Mouse (Mus musculus) brain, embryonic 14.5 days (tissue): ENCODE measurements around the gene Prr5l. TPM values are rescaled to one million over a fixed set of nuclear protein-coding genes. Genes with fewer than 3 reads are reported as not detected.

Experiments used
- DNase-seq: peaks from one replicate; pipeline ENCODE4 v3.0.0-alpha.2; 2011; ENCODE audit warnings: low read depth
- CTCF ChIP-seq: fragments of 200-500 bp; IDR thresholded peaks from 2 replicates; pipeline ENCODE4 v1.5.1; 2012; ENCODE audit warnings: inconsistent platforms, mild to moderate bottlenecking, moderate library complexity, borderline replicate concordance; ENCODE audit not compliant: insufficient read depth, insufficient read length; ENCODE audit errors: extremely low read depth
- POLR2A ChIP-seq: fragments of 200-500 bp; IDR thresholded peaks from 2 replicates; pipeline ENCODE4 v1.6.1; 2012; ENCODE audit warnings: mild to moderate bottlenecking, inconsistent platforms, borderline replicate concordance; ENCODE audit not compliant: poor library complexity, insufficient read depth, insufficient read length, severe bottlenecking; ENCODE audit errors: extremely low read depth
- polyA plus RNA-seq: library from polyadenylated mRNA; depleted of rRNA; stranded (reverse); fragments of >200 nt; gene quantifications from 2 replicates; pipeline ENCODE4 v1.2.3, GENCODE M21; 2012

Prr5l gene
- polyA plus RNA-seq, 1 experiment = 4.7 TPM

GRCm38 (mm10) chr2:101813581-101814271, 69.1 kb downstream of the Prr5l start:
- DNase-seq = no peak
- TF ChIP-seq CTCF = no peak
- TF ChIP-seq POLR2A = no peak

- DNase-seq = no peak
- no peak for TF ChIP-seq CTCF
- TF ChIP-seq POLR2A = no peak
Observed at GRCm38 (mm10) chr2:101811925-101812324, 70.9 kb downstream of the Prr5l start.

GRCm38 (mm10) chr2:101810774-101811173, 72.1 kb downstream of the Prr5l start:
- no peak for TF ChIP-seq POLR2A
- TF ChIP-seq CTCF = no peak
- DNase-seq = no peak

GRCm38 (mm10) chr2:101809640-101810305, 73.1 kb downstream of the Prr5l start:
- no peak for TF ChIP-seq POLR2A
- TF ChIP-seq CTCF = no peak
- DNase-seq = no peak

- TF ChIP-seq POLR2A (no peak), CTCF (no peak)
Observed at GRCm38 (mm10) chr2:101807756-101808155, 75.1 kb downstream of the Prr5l start.

GRCm38 (mm10) chr2:101802240-101802639, 80.6 kb downstream of the Prr5l start:
- no peak for DNase-seq
- TF ChIP-seq CTCF (no peak), POLR2A (no peak)

More at GRCm38 (mm10) chr2:101807756-101808155, 75.1 kb downstream of the Prr5l start:
- no peak for DNase-seq

- DNase-seq = peak; percentile 73
- no peak for TF ChIP-seq CTCF
- TF ChIP-seq POLR2A = no peak
Observed at GRCm38 (mm10) chr2:101797901-101798250, 85.0 kb downstream of the Prr5l start.

GRCm38 (mm10) chr2:101797166-101797900, 85.5 kb downstream of the Prr5l start:
- no peak for TF ChIP-seq CTCF
- TF ChIP-seq POLR2A = peak; percentile 11; the same call in 1 of the 2 replicates
- peak; percentile 73 for DNase-seq

GRCm38 (mm10) chr2:101796287-101797115, 86.3 kb downstream of the Prr5l start:
- TF ChIP-seq CTCF (peak; percentile 83), POLR2A (no peak)
- DNase-seq = peak; percentile 86

- no peak for DNase-seq
- TF ChIP-seq CTCF (no peak), POLR2A (no peak)
Observed at GRCm38 (mm10) chr2:101792130-101792529, 90.7 kb downstream of the Prr5l start.
